20 mouse cellular contexts compared by ENCODE assay signal in genomic region chr2:35021806-35022205, GRCm38 (mm10). TPM values are rescaled to one million over a fixed set of nuclear protein-coding genes. Genes with fewer than 3 reads are reported as not detected.
DNase-seq lines count a peak whose midpoint lies in the region; ATAC-seq lines count a peak whose summit lies in the region.
"Had no signal": no experiment of that assay in that cellular context is flagged by ENCODE, and none has a peak within 500 bp of the region (broad histone marks: within the 10 kb centered on the region; RNA-seq: fewer than 3 reads in every experiment).

No protein-coding gene starts in this region.

- H3K4me1 ChIP-seq in heart, embryonic 11.5 days (ENCODE audit: control insufficient read depth, insufficient read depth, low read length) = no peaks in the 10 kb centered on the region
- H3K4me1 ChIP-seq in midbrain, embryonic 13.5 days (replicated peaks) = no peaks in the 10 kb centered on the region
- H3K4me1 ChIP-seq: embryonic facial prominence, embryonic 10.5 days; embryonic facial prominence, embryonic 12.5 days; forebrain, embryonic 13.5 days; forebrain, embryonic 15.5 days had no signal

- ATAC-seq in heart, embryonic 11.5 days (replicated peaks; ENCODE audit: insufficient number of reproducible peaks, low FRiP score, low TSS enrichment) = no peak
- ATAC-seq in midbrain, embryonic 13.5 days = no peak
- ATAC-seq: forebrain, embryonic 13.5 days; forebrain, embryonic 15.5 days; forebrain, postnatal 0 days had no signal

- no peak overlapping the region for H3K4me3 ChIP-seq in heart, embryonic 11.5 days (ENCODE audit: low read depth, low read length)
- no peak overlapping the region for H3K4me3 ChIP-seq in midbrain, embryonic 13.5 days (replicated peaks)
- H3K4me3 ChIP-seq: embryonic facial prominence, embryonic 10.5 days; embryonic facial prominence, embryonic 12.5 days; forebrain, embryonic 13.5 days; forebrain, embryonic 15.5 days had no signal

- H3K4me2 ChIP-seq in heart, embryonic 11.5 days = no peak overlapping the region
- H3K4me2 ChIP-seq in midbrain, embryonic 13.5 days (replicated peaks) = no peak overlapping the region
- H3K4me2 ChIP-seq: embryonic facial prominence, embryonic 12.5 days; forebrain, embryonic 13.5 days; forebrain, embryonic 15.5 days had no signal

- no peak overlapping the region for H3K9ac ChIP-seq in heart, embryonic 11.5 days (ENCODE audit: low read depth, low read length)
- H3K9ac ChIP-seq in midbrain, embryonic 13.5 days (replicated peaks) = no peak overlapping the region
- H3K9ac ChIP-seq: embryonic facial prominence, embryonic 12.5 days; forebrain, embryonic 13.5 days; forebrain, embryonic 15.5 days; forebrain, postnatal 0 days had no signal

- H3K9me3 ChIP-seq in heart, embryonic 11.5 days (replicated peaks; ENCODE audit: control insufficient read depth, low read length) = no peaks in the 10 kb centered on the region
- no peaks in the 10 kb centered on the region for H3K9me3 ChIP-seq in midbrain, embryonic 13.5 days
- H3K9me3 ChIP-seq: embryonic facial prominence, embryonic 10.5 days; embryonic facial prominence, embryonic 12.5 days; forebrain, embryonic 13.5 days; forebrain, embryonic 15.5 days had no signal

- H3K27me3 ChIP-seq in heart, embryonic 11.5 days (ENCODE audit: control insufficient read depth, insufficient read depth, low read length) = no peaks in the 10 kb centered on the region
- H3K27me3 ChIP-seq in midbrain, embryonic 13.5 days = no peaks in the 10 kb centered on the region
- H3K27me3 ChIP-seq: embryonic facial prominence, embryonic 12.5 days; forebrain, embryonic 13.5 days; forebrain, embryonic 15.5 days had no signal

- no peak overlapping the region for H3K27ac ChIP-seq in heart, embryonic 11.5 days (ENCODE audit: low read depth, low read length)
- H3K27ac ChIP-seq in midbrain, embryonic 13.5 days = no peak overlapping the region
- H3K27ac ChIP-seq: embryonic facial prominence, embryonic 10.5 days; embryonic facial prominence, embryonic 12.5 days; forebrain, embryonic 13.5 days; forebrain, embryonic 15.5 days had no signal

- H3K36me3 ChIP-seq in heart, embryonic 11.5 days (ENCODE audit: control insufficient read depth, insufficient read depth, low read length) = no peaks in the 10 kb centered on the region
- no peaks in the 10 kb centered on the region for H3K36me3 ChIP-seq in midbrain, embryonic 13.5 days
- H3K36me3 ChIP-seq: embryonic facial prominence, embryonic 10.5 days; embryonic facial prominence, embryonic 12.5 days; forebrain, embryonic 15.5 days had no signal

- 76% methylated on average over 5 of the region's 5 CpGs for WGBS in heart, embryonic 11.5 days (ENCODE audit: insufficient replicate concordance)
- WGBS in midbrain, embryonic 13.5 days = 80% methylated on average over 5 of the region's 5 CpGs

- peak; percentile 2 for DNase-seq in heart, adult 11 months
- peak; percentile 21 for DNase-seq in MEL-GATA-1-ER (ENCODE audit: extremely low read depth, low read depth)
- peak; percentile 24 for DNase-seq in c-Kit-positive CD71-positive TER-119-positive erythroid progenitor cells, embryonic 14.5 days (ENCODE audit: low spot score)
- DNase-seq in layer of hippocampus, postnatal 36 days = no peak
- DNase-seq: adrenal gland, adult 2 months; adrenal gland, postnatal 10 days; adrenal gland, postnatal 25 days; cerebellum, adult 11 months; cerebellum, adult 2 months; cerebellum, adult 9-10 months; cerebellum, postnatal 10 days; cerebellum, postnatal 25 days; forebrain, postnatal 0 days had no signal

RNA-seq across cellular contexts. Expression of gene Hc, which starts 39.4 kb away (rescaled TPM):
- polyA plus RNA-seq in heart, embryonic 11.5 days (2014; fragmentation: Nextera tagmentation; extraction: Ambion mirVana) = 0.17 TPM in 1 of 2 replicates, not detected in the other
- not detected for total RNA-seq in layer of hippocampus, postnatal 36 days (2021)
- polyA plus RNA-seq in midbrain, embryonic 13.5 days (2015; fragmentation: Nextera tagmentation; extraction: Ambion mirVana) = 0.58 and 0.97 TPM in 2 replicates
- total RNA-seq: adrenal gland, postnatal 25 days had no signal
- polyA plus RNA-seq: embryonic facial prominence, embryonic 14.5 days had no signal

Comparison
In these comparisons a context has a peak if more than half of its experiments do, and no peak if none do; other contexts are left out.
1. DNase-seq: peak in heart, adult 11 months (single experiment), MEL-GATA-1-ER (single experiment) and c-Kit-positive CD71-positive TER-119-positive erythroid progenitor cells, embryonic 14.5 days (single experiment); none in layer of hippocampus, postnatal 36 days (0 of 2).